Mouse (Mus musculus) spleen, postnatal 4 days (tissue): ENCODE measurements around the gene Prss40.
"Not testable (repeated sequence)": the region's sequence is repeated elsewhere in the genome, so short reads cannot be mapped to it uniquely, and the experiment has no call there.

ENCODE experiments used
- DNase-seq, 2 experiments: peaks; one replicate each; pipeline ENCODE4 v3.0.0; 2022; ENCODE audit warnings: low spot score in 2 of 2

Prss40 gene

GRCm38 (mm10) chr1:34535043-34535698 lies 25.6 kb downstream of the Prss40 start, which contains the start of gene Cfc1:
Gene Cfc1 (plus strand): TSS chr1:34535648.
- not testable (repeated sequence) for DNase-seq

- not testable (repeated sequence) for DNase-seq
Observed at GRCm38 (mm10) chr1:34534574-34534973, 26.2 kb downstream of the Prss40 start.

- DNase-seq, result no peak
Observed at GRCm38 (mm10) chr1:34523647-34524046, 37.1 kb downstream of the Prss40 start.

- no peak for DNase-seq
Observed at GRCm38 (mm10) chr1:34522850-34523244, 37.9 kb downstream of the Prss40 start.

GRCm38 (mm10) chr1:34522205-34522849 lies 38.4 kb downstream of the Prss40 start:
- DNase-seq, result no peak

GRCm38 (mm10) chr1:34518259-34518658 lies 42.5 kb downstream of the Prss40 start:
- DNase-seq, result no peak

- DNase-seq, result not testable (repeated sequence)
Observed at GRCm38 (mm10) chr1:34517797-34518196, 42.9 kb downstream of the Prss40 start.

GRCm38 (mm10) chr1:34517297-34517696 lies 43.4 kb downstream of the Prss40 start:
- DNase-seq, result not testable (repeated sequence)

- DNase-seq, result no peak
Observed at GRCm38 (mm10) chr1:34516595-34516994, 44.1 kb downstream of the Prss40 start.

GRCm38 (mm10) chr1:34513068-34513467 lies 47.7 kb downstream of the Prss40 start:
- no peak for DNase-seq

- peak; percentile 67 to 89 for DNase-seq
Observed at GRCm38 (mm10) chr1:34511027-34511426, 49.7 kb downstream of the Prss40 start.

GRCm38 (mm10) chr1:34510575-34510981 lies 50.2 kb downstream of the Prss40 start:
- DNase-seq, result peak in 1 of 2 experiments; percentile 28

GRCm38 (mm10) chr1:34507986-34508385 lies 52.8 kb downstream of the Prss40 start:
- no peak for DNase-seq

- DNase-seq, result no peak
Observed at GRCm38 (mm10) chr1:34505970-34506551, 54.7 kb downstream of the Prss40 start.

- no peak for DNase-seq
Observed at GRCm38 (mm10) chr1:34505307-34505706, 55.4 kb downstream of the Prss40 start.

GRCm38 (mm10) chr1:34502991-34503390 lies 57.8 kb downstream of the Prss40 start:
- DNase-seq, result no peak
